Mouse (Mus musculus): ENCODE measurements around the gene Bmi1. TPM values are rescaled to one million over a fixed set of nuclear protein-coding genes. Genes with fewer than 3 reads are reported as not detected.

Gene Bmi1
- polyA plus RNA-seq, 1 experiment = 3.1 TPM

- H3K36me3 ChIP-seq (ENCODE audit: control insufficient read depth, insufficient read depth, low read length) = no peaks in the 10 kb centered on the region
- no peak overlapping the region for H3K27ac ChIP-seq (ENCODE audit: insufficient read depth, low read depth, low read length)
- no peaks in the 10 kb centered on the region for H3K4me1 ChIP-seq (ENCODE audit: control insufficient read depth, insufficient read depth, insufficient read length, low read length)
- WGBS = 84% methylated on average over 4 of the region's 4 CpGs
- no peak overlapping the region for H3K4me3 ChIP-seq (ENCODE audit: low read depth, low read length)
- no peaks in the 10 kb centered on the region for H3K27me3 ChIP-seq (ENCODE audit: control insufficient read depth, insufficient read depth, low read length)
- TF ChIP-seq POLR2A (IDR thresholded peaks at IDR 0.05; ENCODE audit: low read depth, low read length) = no peak
- TF ChIP-seq CTCF (IDR thresholded peaks at IDR 0.05; ENCODE audit: extremely low read depth, insufficient read length, insufficient replicate concordance, low read depth, low read length) = no peak
These were observed 41.7 kb downstream of the Bmi1 start for GRCm38 (mm10) chr2:18718521-18718920.

GRCm38 (mm10) chr2:18722208-18722830 is 45.5 kb downstream of the Bmi1 start:
- no peaks in the 10 kb centered on the region for H3K4me1 ChIP-seq (ENCODE audit: control insufficient read depth, insufficient read depth, insufficient read length, low read length)
- no peak overlapping the region for H3K27ac ChIP-seq (ENCODE audit: insufficient read depth, low read depth, low read length)
- no peaks in the 10 kb centered on the region for H3K36me3 ChIP-seq (ENCODE audit: control insufficient read depth, insufficient read depth, low read length)
- no peak for TF ChIP-seq POLR2A (IDR thresholded peaks at IDR 0.05; ENCODE audit: low read depth, low read length)
- no peak for TF ChIP-seq CTCF (IDR thresholded peaks at IDR 0.05; ENCODE audit: extremely low read depth, insufficient read length, insufficient replicate concordance, low read depth, low read length)
- H3K27me3 ChIP-seq (ENCODE audit: control insufficient read depth, insufficient read depth, low read length) = no peaks in the 10 kb centered on the region
- H3K4me3 ChIP-seq (ENCODE audit: low read depth, low read length) = no peak overlapping the region
- WGBS = 76% methylated on average over 3 of the region's 3 CpGs

- no peaks in the 10 kb centered on the region for H3K27me3 ChIP-seq (ENCODE audit: control insufficient read depth, insufficient read depth, low read length)
- H3K4me1 ChIP-seq (ENCODE audit: control insufficient read depth, insufficient read depth, insufficient read length, low read length) = no peaks in the 10 kb centered on the region
- no peak for TF ChIP-seq POLR2A (IDR thresholded peaks at IDR 0.05; ENCODE audit: low read depth, low read length)
- no peak for TF ChIP-seq CTCF (IDR thresholded peaks at IDR 0.05; ENCODE audit: extremely low read depth, insufficient read length, insufficient replicate concordance, low read depth, low read length)
- H3K27ac ChIP-seq (ENCODE audit: insufficient read depth, low read depth, low read length) = no peak overlapping the region
- WGBS = 88% methylated on average over 1 of the region's 1 CpGs
- H3K36me3 ChIP-seq (ENCODE audit: control insufficient read depth, insufficient read depth, low read length) = no peaks in the 10 kb centered on the region
- no peak overlapping the region for H3K4me3 ChIP-seq (ENCODE audit: low read depth, low read length)
These were observed 47.6 kb downstream of the Bmi1 start for GRCm38 (mm10) chr2:18724462-18724861.

- Histone ChIP-seq H3K4me1 (ENCODE audit: control insufficient read depth, insufficient read depth, insufficient read length, low read length) (no peaks in the 10 kb centered on the region), H3K4me3 (ENCODE audit: low read depth, low read length) (no peak overlapping the region), H3K27ac (ENCODE audit: insufficient read depth, low read depth, low read length) (no peak overlapping the region), H3K27me3 (ENCODE audit: control insufficient read depth, insufficient read depth, low read length) (no peaks in the 10 kb centered on the region), H3K36me3 (ENCODE audit: control insufficient read depth, insufficient read depth, low read length) (no peaks in the 10 kb centered on the region)
- 31% methylated on average over 4 of the region's 4 CpGs for WGBS
- TF ChIP-seq CTCF (IDR thresholded peaks at IDR 0.05; ENCODE audit: extremely low read depth, insufficient read length, insufficient replicate concordance, low read depth, low read length) = no peak
- no peak for TF ChIP-seq POLR2A (IDR thresholded peaks at IDR 0.05; ENCODE audit: low read depth, low read length)
These were observed 49.1 kb downstream of the Bmi1 start for GRCm38 (mm10) chr2:18725880-18726279.

DNA sequence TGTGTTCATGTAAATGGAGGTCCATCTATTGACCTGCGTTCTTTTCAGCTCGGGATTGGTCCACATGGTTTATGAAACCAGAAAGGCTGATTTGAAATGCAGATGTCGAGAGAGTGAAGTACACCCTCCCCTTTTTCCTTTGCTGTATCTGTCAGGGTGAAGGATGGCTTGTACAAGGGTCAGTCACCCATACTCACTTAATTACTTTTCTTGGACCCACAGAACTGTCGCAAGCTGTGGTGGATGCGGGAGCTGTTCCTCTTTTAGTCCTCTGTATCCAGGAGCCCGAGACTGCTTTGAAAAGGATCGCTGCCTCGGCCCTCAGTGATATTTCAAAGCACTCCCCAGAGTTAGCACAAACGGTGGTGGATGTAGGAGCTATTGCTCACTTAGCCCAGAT is 54.9 kb downstream of the Bmi1 start:
- Histone ChIP-seq H3K4me3 (ENCODE audit: low read depth, low read length) (no peak overlapping the region), H3K4me1 (ENCODE audit: control insufficient read depth, insufficient read depth, insufficient read length, low read length) (no peaks in the 10 kb centered on the region), H3K36me3 (ENCODE audit: control insufficient read depth, insufficient read depth, low read length) (no peaks in the 10 kb centered on the region), H3K27me3 (ENCODE audit: control insufficient read depth, insufficient read depth, low read length) (no peaks in the 10 kb centered on the region), H3K27ac (ENCODE audit: insufficient read depth, low read depth, low read length) (no peak overlapping the region)
- TF ChIP-seq CTCF (IDR thresholded peaks at IDR 0.05; ENCODE audit: extremely low read depth, insufficient read length, insufficient replicate concordance, low read depth, low read length) (no peak), POLR2A (IDR thresholded peaks at IDR 0.05; ENCODE audit: low read depth, low read length) (no peak)
- WGBS = 67% methylated on average over 9 of the region's 9 CpGs

DNA sequence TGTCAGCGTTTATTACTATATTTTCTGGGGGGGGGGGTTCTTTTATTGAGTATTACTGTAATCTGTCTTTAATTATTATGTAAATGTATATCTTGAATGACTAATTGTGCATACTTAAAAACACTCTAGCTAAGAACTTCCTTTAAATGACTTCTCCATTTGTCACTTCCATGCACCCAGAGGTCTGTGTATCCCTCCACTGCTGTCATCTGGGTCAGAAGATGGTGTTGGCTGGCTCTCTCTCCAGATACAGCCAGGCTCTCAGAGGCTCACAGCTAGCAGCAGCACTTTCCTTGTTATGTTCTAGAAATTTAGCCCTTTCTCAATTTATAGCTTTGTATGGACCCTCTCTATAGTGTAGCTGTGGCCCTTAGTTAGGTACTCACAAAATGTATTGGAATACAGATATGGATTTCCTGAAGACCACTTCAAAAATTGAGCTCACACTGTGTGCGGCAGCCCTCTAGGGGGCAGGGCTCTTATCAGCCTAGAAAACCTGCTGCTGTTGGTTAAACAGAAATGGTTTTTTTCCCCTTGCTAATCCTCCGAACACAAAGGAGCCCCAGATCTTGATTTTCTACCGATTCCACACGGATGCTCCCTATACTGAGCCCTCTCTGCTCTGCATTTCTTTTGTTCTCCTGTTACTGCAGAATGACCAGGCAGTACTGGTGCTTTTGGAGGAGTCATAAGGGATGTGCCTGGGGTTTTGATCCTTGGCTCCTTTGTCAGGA is 57.7 kb downstream of the Bmi1 start:
- Histone ChIP-seq H3K4me3 (ENCODE audit: low read depth, low read length) (no peak overlapping the region), H3K27me3 (ENCODE audit: control insufficient read depth, insufficient read depth, low read length) (no peaks in the 10 kb centered on the region), H3K27ac (ENCODE audit: insufficient read depth, low read depth, low read length) (no peak overlapping the region), H3K4me1 (ENCODE audit: control insufficient read depth, insufficient read depth, insufficient read length, low read length) (0 out of 2 replicates have a peak, but pooled peaks cover 4% of the 10 kb centered on the region), H3K36me3 (ENCODE audit: control insufficient read depth, insufficient read depth, low read length) (no peaks in the 10 kb centered on the region)
- WGBS = 48% methylated on average over 5 of the region's 5 CpGs
- TF ChIP-seq POLR2A (IDR thresholded peaks at IDR 0.05; ENCODE audit: low read depth, low read length) = no peak
- no peak for TF ChIP-seq CTCF (IDR thresholded peaks at IDR 0.05; ENCODE audit: extremely low read depth, insufficient read length, insufficient replicate concordance, low read depth, low read length)

Other genes starting within 250 kb of the Bmi1 start
- 12.8 and 19.7 TPM in 2 replicates for gene Commd3, start 4.6 kb upstream of the Bmi1 start, polyA plus RNA-seq (2012; rRNA removed)
- 0.27 and 0.41 TPM in 2 replicates for gene Spag6, start 17.0 kb downstream of the Bmi1 start, polyA plus RNA-seq (2012; rRNA removed)

Measured in small intestine, adult 2 months (tissue).